Mouse (Mus musculus) MEL (cell line): ENCODE measurements around the gene Tbc1d20. TPM values are rescaled to one million over a fixed set of nuclear protein-coding genes. Genes with fewer than 3 reads are reported as not detected.
A peak's percentile ranks its signal among the peaks of the same experiment; 100 is the strongest.

ENCODE experiments used
- DNase-seq: peaks from one replicate; pipeline ENCODE4 v3.0.0; 2011; ENCODE audit warnings: low read depth, low spot score
- H3K27ac ChIP-seq: 2 replicates; pipeline ENCODE4 v1.5.1; 2012; ENCODE audit warnings: low read depth, mild to moderate bottlenecking, control low read depth, low read length, moderate library complexity; ENCODE audit not compliant: control insufficient read depth
- H3K27me3 ChIP-seq, 2 experiments: fragments of 150-350 bp in 1 of 2; sonication (generic) in 1 of 2; 2 replicates each; pipeline ENCODE4 v1.6.1; 2012; ENCODE audit warnings: low read length in 2 of 2, mild to moderate bottlenecking in 2 of 2, improper control_type of control experiment in 1 of 2, moderate library complexity in 1 of 2; ENCODE audit not compliant: insufficient read depth in 2 of 2, control insufficient read depth in 1 of 2
- H3K36me3 ChIP-seq, 2 experiments: 2 replicates each; pipeline ENCODE4 v1.6.1; 2012 to 2014; ENCODE audit warnings: low read length in 2 of 2, improper control_type of control experiment in 1 of 2, inconsistent platforms in 1 of 2, mild to moderate bottlenecking in 1 of 2; ENCODE audit not compliant: insufficient read depth in 2 of 2, control insufficient read depth in 1 of 2
- H3K4me1 ChIP-seq, 2 experiments: fragments of 150-350 bp in 1 of 2; sonication (generic) in 1 of 2; 2 replicates each; pipeline ENCODE4 v1.6.1; 2012; ENCODE audit warnings: low read length in 2 of 2, improper control_type of control experiment in 1 of 2, mild to moderate bottlenecking in 1 of 2; ENCODE audit not compliant: insufficient read depth in 2 of 2, control insufficient read depth in 1 of 2
- H3K4me3 ChIP-seq, 2 experiments: fragments of 150-350 bp in 1 of 2; sonication (generic) in 1 of 2; 2 replicates each; pipeline ENCODE4 v1.5.1; 2012; ENCODE audit warnings: low read depth in 2 of 2, low read length in 2 of 2, mild to moderate bottlenecking in 2 of 2, moderate library complexity in 2 of 2, control low read depth in 1 of 2, improper control_type of control experiment in 1 of 2; ENCODE audit not compliant: control insufficient read depth in 1 of 2, insufficient read depth in 1 of 2
- H3K79me2 ChIP-seq: 2 replicates; pipeline ENCODE4 v1.6.1; 2012; ENCODE audit warnings: mild to moderate bottlenecking, low read length, moderate library complexity; ENCODE audit not compliant: control insufficient read depth, poor library complexity, insufficient read depth
- H3K9ac ChIP-seq: 2 replicates; pipeline ENCODE4 v1.6.1; 2012; ENCODE audit warnings: low read depth, mild to moderate bottlenecking, control low read depth, low read length, moderate library complexity; ENCODE audit not compliant: control insufficient read depth, poor library complexity, severe bottlenecking
- H3K9me3 ChIP-seq: fragments of 150-350 bp; sonication (generic); replicated peaks from 2 replicates; pipeline ENCODE4 v1.6.1; 2012; ENCODE audit warnings: mild to moderate bottlenecking, low read length, improper control_type of control experiment, moderate library complexity; ENCODE audit not compliant: insufficient read depth
- BHLHE40 ChIP-seq: IDR thresholded peaks from 2 replicates; pipeline ENCODE4 v1.6.1; 2012; ENCODE audit warnings: low read depth, mild to moderate bottlenecking, inconsistent platforms, low read length, improper control_type of control experiment, borderline replicate concordance
- CHD1 ChIP-seq: IDR thresholded peaks from 2 replicates; pipeline ENCODE4 v1.6.1; 2012; ENCODE audit warnings: low read depth, mild to moderate bottlenecking, inconsistent platforms, low read length, improper control_type of control experiment
- E2F4 ChIP-seq: IDR thresholded peaks from 2 replicates; pipeline ENCODE4 v1.6.1; 2011; ENCODE audit warnings: low read depth, low read length, improper control_type of control experiment, borderline replicate concordance
- ELF1 ChIP-seq: IDR thresholded peaks from 2 replicates; pipeline ENCODE4 v1.6.1; 2014; ENCODE audit warnings: low read depth, mild to moderate bottlenecking, inconsistent platforms, low read length, improper control_type of control experiment, moderate library complexity
- EP300 ChIP-seq, 2 experiments: IDR thresholded peaks; 2 replicates each; pipeline ENCODE4 v1.6.1; 2011; ENCODE audit warnings: improper control_type of control experiment in 2 of 2, low read length in 2 of 2, low read depth in 1 of 2, mild to moderate bottlenecking in 1 of 2
- GABPA ChIP-seq: IDR thresholded peaks from 2 replicates; pipeline ENCODE4 v1.6.1; 2012; ENCODE audit warnings: low read depth, mild to moderate bottlenecking, inconsistent platforms, low read length, improper control_type of control experiment, moderate library complexity
- GATA1 ChIP-seq: IDR thresholded peaks from 2 replicates; pipeline ENCODE4 v1.6.1; 2011; ENCODE audit warnings: low read depth, low read length, improper control_type of control experiment
- HCFC1 ChIP-seq: IDR thresholded peaks from 2 replicates; pipeline ENCODE4 v1.6.1; 2012; ENCODE audit warnings: low read depth, mild to moderate bottlenecking, inconsistent platforms, low read length, improper control_type of control experiment, moderate library complexity
- JUND ChIP-seq: IDR thresholded peaks from 2 replicates; pipeline ENCODE4 v1.6.1; 2011; ENCODE audit warnings: low read depth, mild to moderate bottlenecking, improper control_type of control experiment, low read length
- KAT2A ChIP-seq: conservative IDR thresholded peaks from 2 replicates; pipeline ENCODE4 v1.6.1; 2012; ENCODE audit warnings: low read depth, low read length, improper control_type of control experiment, inconsistent platforms
- MAFK ChIP-seq: IDR thresholded peaks from 2 replicates; pipeline ENCODE4 v1.6.1; 2011; ENCODE audit warnings: low read depth, mild to moderate bottlenecking, low read length, improper control_type of control experiment, borderline replicate concordance
- MAZ ChIP-seq: IDR thresholded peaks from 2 replicates; pipeline ENCODE4 v1.6.1; 2012; ENCODE audit warnings: low read depth, mild to moderate bottlenecking, inconsistent platforms, low read length, improper control_type of control experiment
- MYB ChIP-seq: IDR thresholded peaks from 2 replicates; pipeline ENCODE4 v1.6.1; 2011; ENCODE audit warnings: mild to moderate bottlenecking, low read depth, low read length, improper control_type of control experiment
- NELFE ChIP-seq: IDR thresholded peaks from 2 replicates; pipeline ENCODE4 v1.6.1; 2011; ENCODE audit warnings: low read depth, low read length, improper control_type of control experiment
- NRF1 ChIP-seq: IDR thresholded peaks from 2 replicates; pipeline ENCODE4 v1.6.1; 2014; ENCODE audit warnings: low read depth, mild to moderate bottlenecking, inconsistent platforms, low read length, improper control_type of control experiment, moderate library complexity; ENCODE audit not compliant: poor library complexity, insufficient read depth, severe bottlenecking
- POLR2AphosphoS5 ChIP-seq: IDR thresholded peaks from 2 replicates; pipeline ENCODE4 v1.6.1; 2012; ENCODE audit warnings: low read depth, borderline replicate concordance, mild to moderate bottlenecking, inconsistent platforms, low read length, moderate library complexity, mixed read lengths
- RAD21 ChIP-seq: IDR thresholded peaks from 2 replicates; pipeline ENCODE4 v1.6.1; 2011; ENCODE audit warnings: mild to moderate bottlenecking, low read depth, low read length, improper control_type of control experiment
- SIN3A ChIP-seq: IDR thresholded peaks from 2 replicates; pipeline ENCODE4 v1.6.1; 2012; ENCODE audit warnings: low read length, improper control_type of control experiment, inconsistent platforms
- SMC3 ChIP-seq: IDR thresholded peaks from 2 replicates; pipeline ENCODE4 v1.6.1; 2011; ENCODE audit warnings: low read depth, low read length, improper control_type of control experiment
- TAL1 ChIP-seq: IDR thresholded peaks from 2 replicates; pipeline ENCODE4 v1.6.1; 2012; ENCODE audit warnings: mild to moderate bottlenecking, inconsistent platforms, low read length, moderate library complexity, mixed read lengths
- TBP ChIP-seq: IDR thresholded peaks from 2 replicates; pipeline ENCODE4 v1.8.0; 2011; ENCODE audit warnings: low read depth, low read length, improper control_type of control experiment
- UBTF ChIP-seq: IDR thresholded peaks from 2 replicates; pipeline ENCODE4 v1.6.1; 2012; ENCODE audit warnings: low read depth, mild to moderate bottlenecking, inconsistent platforms, low read length, improper control_type of control experiment, moderate library complexity, borderline replicate concordance; ENCODE audit not compliant: insufficient read depth
- USF1 ChIP-seq: IDR thresholded peaks from 2 replicates; pipeline ENCODE4 v1.6.1; 2014; ENCODE audit warnings: low read depth, mild to moderate bottlenecking, inconsistent platforms, low read length, improper control_type of control experiment, moderate library complexity
- USF2 ChIP-seq, 2 experiments: IDR thresholded peaks; 2 replicates each; pipeline ENCODE4 v1.6.1; 2011 to 2012; ENCODE audit warnings: improper control_type of control experiment in 2 of 2, low read length in 2 of 2, borderline replicate concordance in 1 of 2, inconsistent platforms in 1 of 2, low read depth in 1 of 2, mild to moderate bottlenecking in 1 of 2; ENCODE audit not compliant: insufficient read depth in 1 of 2
- ZKSCAN1 ChIP-seq: IDR thresholded peaks from 2 replicates; pipeline ENCODE4 v1.6.1; 2012; ENCODE audit warnings: low read depth, mild to moderate bottlenecking, inconsistent platforms, low read length, improper control_type of control experiment, moderate library complexity
- ZMIZ1 ChIP-seq: IDR thresholded peaks from 2 replicates; pipeline ENCODE4 v1.6.1; 2012; ENCODE audit warnings: low read depth, mild to moderate bottlenecking, inconsistent platforms, low read length, improper control_type of control experiment, moderate library complexity
- ZNF384 ChIP-seq: IDR thresholded peaks from 2 replicates; pipeline ENCODE4 v1.6.1; 2012; ENCODE audit warnings: low read depth, mild to moderate bottlenecking, inconsistent platforms, low read length, improper control_type of control experiment
- polyA plus RNA-seq, 2 experiments: library from polyadenylated mRNA; stranded (reverse) in 1 of 2; unstranded in 1 of 2; fragments of >175 nt in 1 of 2; fragments of >200 nt in 1 of 2; gene quantifications; 2 replicates each; pipeline versions ENCODE4 v1.2.1 to v1.2.4; 2012; ENCODE audit warnings: low replicate concordance in 2 of 2, low read depth in 1 of 2; ENCODE audit not compliant: insufficient read length in 2 of 2, insufficient read depth in 1 of 2, missing spikeins in 1 of 2
- total RNA-seq: library from RNA; depleted of rRNA; stranded (reverse); fragments of 300-350 nt; gene quantifications from 2 replicates; pipeline ENCODE4 v1.2.3, GENCODE M21; 2012

The Tbc1d20 gene
- total and polyA plus RNA-seq, 3 experiments: 19.6 to 31.4 TPM; not detected in 1

- peak; percentile 77; the same call in 1 of the 2 replicates for TF ChIP-seq SIN3A
- 0 out of 2 replicates have a peak, but pooled peaks have one; percentile 25 for TF ChIP-seq ELF1
- TF ChIP-seq NRF1: no peak
- TF ChIP-seq NELFE: peak; percentile 56
- TF ChIP-seq USF1: no peak
- peak; percentile 71; the same call in 1 of the 2 replicates for TF ChIP-seq JUND
- peak; percentile 80; the same call in 1 of the 2 replicates for TF ChIP-seq MAFK
- no peak for TF ChIP-seq TAL1
- TF ChIP-seq EP300 (IDR thresholded peaks at IDR 0.05; ENCODE audit: low read depth in 1 of 2, low read length in 2 of 2): peak; percentile 70 to 90
- no peak for TF ChIP-seq UBTF
- TF ChIP-seq ZNF384: peak; percentile 86
Observed at GRCm38 (mm10) chr2:152349842-152350540, 56.4 kb downstream of the Tbc1d20 start (continued).

DNA sequence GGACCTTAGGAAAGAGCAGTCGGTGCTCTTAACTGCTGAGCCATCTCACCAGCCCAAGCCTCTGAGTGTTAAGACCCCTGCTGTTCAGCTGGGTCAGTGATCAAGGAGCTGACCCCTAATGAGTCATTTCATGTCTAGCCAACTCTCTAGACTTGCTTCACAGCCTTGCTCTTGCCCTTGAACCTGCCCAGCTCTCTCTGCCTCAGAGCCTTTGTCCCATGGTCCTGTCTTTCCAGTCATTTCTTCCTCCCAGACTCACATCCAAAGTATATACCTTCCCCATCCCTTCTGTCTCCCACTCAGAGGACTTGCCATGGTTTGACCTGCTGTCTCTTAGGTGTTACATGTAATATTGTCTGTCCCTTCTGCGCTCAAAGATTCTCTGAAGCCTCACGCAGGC, 63.6 kb downstream of the Tbc1d20 start:
- TF ChIP-seq USF2 (IDR thresholded peaks at IDR 0.05; ENCODE audit: borderline replicate concordance in 1 of 2, insufficient read depth in 1 of 2, low read depth in 1 of 2, low read length in 2 of 2) (no peak), HCFC1 (no peak), CHD1 (no peak), BHLHE40 (no peak), ELF1 (no peak), MYB (no peak), NELFE (no peak), GATA1 (no peak), GABPA (no peak), KAT2A (no peak), SMC3 (no peak), JUND (no peak), MAZ (no peak), ZKSCAN1 (no peak), E2F4 (no peak), POLR2AphosphoS5 (no peak), RAD21 (no peak), ZMIZ1 (no peak), TBP (no peak)
- H3K9ac ChIP-seq: no peak overlapping the region

More for the DNA sequence above, 63.6 kb downstream of the Tbc1d20 start:
- Histone ChIP-seq H3K9me3 (no peaks in the 10 kb centered on the region), H3K4me1 (peaks cover 0 to 3% of the 10 kb centered on the region in 2 experiments; a peak in 2 of 4 replicates), H3K27ac (no peak overlapping the region), H3K27me3 (no peaks in the 10 kb centered on the region), H3K79me2 (no peaks in the 10 kb centered on the region), H3K36me3 (no peaks in the 10 kb centered on the region), H3K4me3 (no peak overlapping the region)
- no peak for DNase-seq
